Mouse (Mus musculus) yolk sac, embryonic 10.5 days (tissue): ENCODE results near the gene Apaf1.

Source experiments
- DNase-seq: peaks from one replicate; pipeline ENCODE4 v3.0.0-alpha.2; 2017; ENCODE audit warnings: low spot score

Apaf1 gene

DNA sequence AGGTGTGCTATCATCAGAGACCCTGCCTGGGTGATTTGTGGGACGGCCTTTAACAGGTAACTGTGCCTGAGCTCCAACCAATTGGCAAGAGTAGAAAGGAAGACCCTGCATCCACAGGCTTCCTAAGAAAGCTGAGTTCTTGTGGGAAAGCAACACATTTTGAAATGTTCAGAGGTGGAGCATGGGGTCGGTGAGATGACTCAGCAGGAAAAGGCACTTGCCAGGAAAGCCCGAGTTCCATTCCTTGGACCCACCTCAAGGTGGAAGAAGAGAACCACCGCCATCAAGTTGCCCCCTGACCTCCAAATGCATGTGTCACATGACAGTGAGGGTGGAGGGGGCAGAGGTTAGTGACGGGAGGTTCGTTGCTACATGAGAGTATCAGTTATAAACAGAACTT is 108.1 kb downstream of the Apaf1 start:
- peak; percentile 37 for DNase-seq

DNA sequence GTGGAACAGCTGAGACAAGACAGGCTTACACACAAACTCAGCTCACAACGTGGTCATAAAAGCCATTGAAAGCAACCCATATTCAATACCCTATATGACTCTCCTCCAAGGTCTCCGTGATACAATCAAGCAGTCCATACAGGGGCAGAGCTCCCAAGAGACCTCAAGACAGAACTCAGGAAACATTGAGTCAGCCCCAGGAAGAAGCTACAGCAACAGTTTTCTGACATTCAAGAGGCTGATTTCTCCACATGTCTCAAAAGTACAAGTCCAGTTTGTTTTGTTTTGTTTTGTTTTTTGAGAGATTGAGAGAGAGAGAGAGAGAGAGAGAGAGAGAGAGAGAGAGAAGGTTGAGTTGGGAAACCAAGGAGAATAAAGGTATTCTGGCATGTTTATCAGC is 108.5 kb downstream of the Apaf1 start:
- DNase-seq, result no peak

DNA sequence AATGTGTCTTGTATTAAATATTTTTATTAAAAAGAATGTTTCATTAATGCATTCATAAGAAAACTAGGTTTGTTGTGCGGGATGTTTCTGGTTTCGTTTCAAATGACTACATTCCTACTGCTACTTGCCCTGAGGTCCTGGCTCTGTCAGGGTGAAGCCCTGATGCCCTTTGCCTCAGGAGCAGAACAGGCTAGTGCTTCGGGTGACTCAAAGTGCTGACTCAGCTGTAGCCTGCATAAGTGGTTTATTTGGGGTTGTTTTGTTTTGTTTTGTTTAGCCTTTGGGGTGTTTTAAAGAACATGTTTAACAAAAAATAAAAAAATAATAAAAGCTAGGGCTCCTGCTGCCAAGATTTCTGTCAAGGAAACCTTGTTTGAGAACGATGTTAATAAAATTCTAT is 112.0 kb downstream of the Apaf1 start:
- no peak for DNase-seq

DNA sequence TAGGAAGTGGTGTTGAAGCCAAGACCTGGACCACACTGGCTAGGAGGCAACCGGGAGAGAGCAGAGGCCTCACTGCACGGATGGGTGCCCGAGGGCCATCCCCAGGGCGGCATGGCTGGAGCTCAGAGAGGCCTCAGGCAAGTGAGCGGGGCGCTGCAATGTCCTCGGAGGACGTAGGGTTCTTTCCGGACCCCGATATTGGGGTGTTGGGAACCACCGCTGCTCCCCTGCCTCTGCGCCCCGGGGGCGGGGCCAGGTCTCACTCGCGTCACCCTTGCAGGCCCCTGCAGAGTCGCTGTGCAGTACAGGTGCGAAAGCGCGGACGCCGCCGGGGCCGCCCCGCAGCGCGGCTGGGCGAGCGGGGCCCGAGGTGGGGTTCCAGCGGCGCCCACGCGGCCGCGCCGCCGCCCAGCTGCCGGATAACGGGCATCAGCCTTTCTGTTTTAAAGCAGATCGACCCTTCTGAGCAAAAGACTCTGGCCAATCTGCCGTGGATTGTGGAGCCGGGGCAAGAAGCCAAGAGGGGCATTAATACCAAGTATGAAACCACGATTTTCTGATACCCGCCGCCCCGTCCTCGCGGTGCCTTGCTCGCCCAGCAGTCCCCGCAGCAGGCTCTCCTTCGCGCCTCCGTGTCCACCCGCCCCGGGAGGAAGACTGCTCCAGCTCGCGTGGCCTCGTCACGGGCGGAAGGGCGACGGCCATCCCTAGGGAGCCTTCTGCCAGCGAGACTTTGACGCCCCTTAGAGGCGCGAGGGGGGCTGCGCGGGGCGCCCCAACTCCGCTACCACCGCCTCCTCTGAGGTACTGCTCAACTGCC is 113.0 kb downstream of the Apaf1 start:
- DNase-seq, result peak; percentile 18

DNA sequence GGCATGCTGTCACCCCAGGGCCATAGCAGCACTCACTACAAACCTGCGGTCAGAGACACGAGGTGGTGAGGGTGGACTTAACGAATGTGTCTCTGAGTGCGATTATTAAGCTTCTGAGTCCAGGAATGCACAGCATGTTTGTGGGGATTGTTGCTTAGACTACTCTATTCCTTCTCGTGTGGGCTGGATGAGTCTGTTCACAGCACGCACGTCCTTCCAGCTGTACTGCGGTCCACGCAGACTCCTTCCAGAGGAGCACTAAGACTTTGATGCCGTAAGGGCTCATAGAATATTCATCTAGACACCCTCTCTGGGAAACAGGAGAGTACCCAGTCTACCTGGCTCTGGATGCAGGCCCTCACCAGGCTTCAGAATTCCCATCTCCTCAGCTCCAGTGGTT is 114.3 kb downstream of the Apaf1 start:
- no peak for DNase-seq

DNA sequence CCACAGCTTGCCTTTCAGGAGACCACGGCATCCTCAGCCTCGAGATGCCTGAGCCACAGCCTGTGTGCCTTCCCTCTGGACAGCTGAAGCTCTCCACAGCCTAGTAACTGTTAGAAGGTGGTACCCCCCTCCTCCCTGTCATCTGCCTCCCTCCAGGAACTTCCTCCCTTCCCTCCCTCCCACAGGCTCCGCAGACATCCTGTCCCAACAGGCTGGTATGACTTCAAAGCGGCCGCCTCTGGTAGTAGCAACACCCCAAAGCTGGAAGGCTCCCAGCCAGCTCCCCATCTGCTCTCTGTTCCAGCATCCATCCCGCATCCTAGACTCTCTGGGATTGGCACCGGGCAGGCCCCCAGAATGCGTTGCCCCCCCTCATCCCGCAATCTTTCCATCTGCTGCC is 115.7 kb downstream of the Apaf1 start:
- DNase-seq, result no peak

DNA sequence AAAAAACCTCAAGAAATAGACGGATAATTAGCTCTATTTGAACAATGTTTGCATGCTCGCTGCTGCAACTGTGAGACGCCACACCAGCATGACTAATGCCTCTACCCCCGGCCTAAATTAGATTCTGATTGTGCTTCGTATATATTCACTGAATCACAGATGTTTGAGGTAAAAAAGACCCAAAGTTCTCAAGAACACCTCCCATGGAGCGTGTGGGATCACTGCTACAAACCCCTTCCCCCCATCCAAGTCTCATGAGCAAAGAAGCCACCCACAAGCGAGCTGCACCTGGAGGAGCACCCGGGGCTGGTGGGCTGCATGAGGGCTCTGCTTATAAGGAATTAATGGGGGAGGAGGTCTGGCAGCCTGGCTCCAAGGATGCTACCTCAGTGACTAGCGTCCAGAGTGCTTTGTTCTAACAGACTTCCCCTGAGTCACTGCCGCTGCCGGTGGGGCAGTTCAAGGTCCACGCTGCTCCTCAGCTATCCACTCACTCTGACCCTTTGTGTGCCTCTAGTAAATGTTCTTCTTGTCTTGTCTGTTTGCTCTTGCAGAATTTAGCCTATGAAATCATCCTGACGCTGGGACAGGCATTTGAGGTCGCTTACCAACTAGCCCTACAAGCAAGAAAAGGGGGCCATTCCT is 116.8 kb downstream of the Apaf1 start:
- peak; percentile 67 for DNase-seq

DNA sequence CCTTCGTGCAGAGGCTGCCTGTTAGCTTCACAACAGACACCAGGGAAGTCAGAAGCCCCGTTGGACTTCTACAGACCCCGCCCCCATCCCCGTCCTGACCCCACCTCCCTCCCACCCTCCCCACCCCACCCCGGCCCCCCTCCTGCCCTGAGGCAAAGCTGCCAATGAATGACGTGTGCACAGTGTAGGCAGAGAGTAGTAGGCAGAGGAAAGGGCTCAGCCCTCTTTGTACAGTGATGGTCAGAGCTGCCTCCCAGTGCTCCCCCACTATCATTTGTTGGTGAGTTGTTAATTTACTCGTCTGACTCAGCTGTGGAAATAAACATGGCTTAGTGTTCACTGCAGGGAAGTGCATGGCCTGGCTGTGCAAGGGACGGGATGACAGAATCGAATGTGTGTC is 118.1 kb downstream of the Apaf1 start:
- peak; percentile 33 for DNase-seq

DNA sequence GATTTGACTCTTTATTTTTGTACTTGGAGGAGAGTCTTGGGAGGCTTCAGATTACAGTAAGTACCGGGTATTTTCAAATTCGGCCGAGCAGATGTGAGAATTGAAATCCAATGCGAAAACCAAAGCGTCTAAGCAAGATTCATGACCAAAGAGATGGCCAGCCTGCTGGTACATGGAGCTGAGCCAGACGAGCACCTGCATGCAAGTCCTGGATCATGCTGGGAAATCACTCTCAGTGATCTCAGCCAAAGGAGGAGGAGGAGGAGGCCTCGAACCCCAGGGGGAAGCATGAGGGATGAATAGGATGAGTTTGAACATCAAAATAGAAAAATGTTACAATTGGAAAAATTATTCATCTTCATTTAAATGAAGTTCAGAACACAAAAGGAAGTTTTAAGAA is 122.2 kb downstream of the Apaf1 start:
- DNase-seq, result no peak

DNA sequence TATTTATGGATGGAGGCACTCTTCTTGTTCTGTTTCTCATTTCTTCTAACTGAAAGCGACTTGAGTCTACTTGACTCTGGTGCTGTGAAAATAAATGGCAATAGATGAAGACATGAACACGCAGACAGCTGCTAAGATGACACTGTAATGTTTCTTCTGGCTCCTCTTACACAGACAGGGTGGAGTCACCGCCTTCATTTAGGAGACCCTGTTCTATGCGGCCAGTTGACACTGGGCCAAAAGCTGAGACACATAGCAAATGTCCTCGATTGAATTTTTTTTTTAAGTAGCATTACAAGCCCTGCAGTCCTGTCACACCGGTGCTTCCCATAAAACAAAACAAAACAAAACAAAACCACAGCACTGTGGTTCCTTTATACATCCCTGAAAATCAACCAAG is 128.7 kb downstream of the Apaf1 start:
- no peak for DNase-seq

DNA sequence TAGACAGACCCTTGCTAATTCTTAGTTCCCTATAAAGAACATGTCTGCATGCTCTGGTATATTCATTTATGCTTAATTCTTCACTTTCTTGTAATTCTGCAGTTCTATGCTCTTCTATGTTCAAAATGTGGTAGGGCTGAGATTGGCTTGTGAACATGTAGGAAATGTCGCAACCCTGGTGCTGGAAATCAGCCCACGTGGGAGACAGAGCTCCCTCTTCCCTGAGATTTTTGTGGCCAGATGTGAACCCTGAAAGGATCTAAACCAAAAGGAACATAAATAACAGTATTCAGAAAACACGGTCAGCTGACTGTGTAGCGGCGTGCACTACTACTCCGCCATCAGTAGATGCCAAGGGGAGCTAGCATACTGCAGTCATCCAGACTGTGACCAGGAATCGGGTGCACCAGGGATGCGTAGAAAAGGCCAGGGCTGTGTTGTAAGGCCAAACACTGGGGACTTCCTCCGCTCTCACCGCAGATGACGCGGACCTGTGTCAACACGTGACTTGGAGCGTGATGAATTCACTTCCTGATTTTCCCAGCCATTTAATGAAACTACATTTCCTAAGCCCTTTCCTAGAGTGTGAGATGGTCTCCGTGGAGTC is 129.4 kb downstream of the Apaf1 start:
- no peak for DNase-seq

DNA sequence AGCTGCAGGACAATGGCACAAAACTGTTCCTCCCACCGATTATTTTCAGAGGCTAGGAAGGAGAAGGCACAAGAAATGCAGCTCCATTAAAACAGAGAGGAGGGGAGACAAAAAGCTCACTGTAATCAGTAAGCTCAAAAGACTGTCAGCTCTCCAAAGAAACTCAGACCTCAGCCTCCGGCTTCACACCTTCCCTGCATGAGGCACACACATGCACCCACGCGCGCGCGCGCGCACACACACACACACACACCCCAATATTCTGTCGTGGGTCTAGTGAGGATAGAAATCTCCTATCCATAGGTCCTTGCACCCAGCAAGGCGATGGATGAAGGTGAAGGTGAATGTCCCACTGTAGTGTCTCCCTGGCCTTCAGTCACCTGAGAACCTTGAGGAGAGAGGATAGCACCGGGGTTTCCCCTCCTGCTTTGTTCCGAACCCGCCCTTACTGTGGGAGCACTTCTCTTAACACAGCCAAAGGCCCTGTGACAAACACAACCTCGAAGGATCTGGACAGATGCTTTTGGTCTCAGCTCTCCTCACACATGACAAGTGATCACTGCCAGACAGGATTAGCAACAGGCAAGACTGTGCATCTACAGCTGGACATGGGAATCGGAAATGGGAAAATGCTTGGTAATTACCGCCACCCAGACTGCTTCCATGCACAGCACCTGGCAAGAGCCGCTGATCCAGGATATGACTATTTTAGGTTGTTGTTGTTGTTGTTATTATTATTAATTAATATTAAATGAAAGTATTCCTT is 134.8 kb downstream of the Apaf1 start:
- no peak for DNase-seq

DNA sequence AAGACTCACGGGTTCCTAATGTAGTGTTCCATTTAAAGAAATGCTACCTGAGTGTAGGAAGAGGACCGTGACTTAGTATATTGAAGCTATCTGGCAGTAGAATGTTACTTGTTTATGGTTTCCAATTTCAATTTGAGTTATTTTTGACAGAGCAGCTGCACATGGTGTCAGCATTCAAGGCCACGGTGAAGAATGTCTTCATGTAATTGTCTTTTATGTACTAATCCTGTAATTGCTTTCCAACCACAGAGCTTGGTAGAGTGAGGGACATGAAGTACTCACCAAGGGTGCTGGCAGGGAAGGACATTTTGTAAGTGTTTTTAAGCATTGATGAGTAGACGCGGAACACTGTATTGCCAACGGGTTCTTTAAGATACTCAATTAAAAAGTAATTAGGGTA is 135.5 kb downstream of the Apaf1 start:
- no peak for DNase-seq

DNA sequence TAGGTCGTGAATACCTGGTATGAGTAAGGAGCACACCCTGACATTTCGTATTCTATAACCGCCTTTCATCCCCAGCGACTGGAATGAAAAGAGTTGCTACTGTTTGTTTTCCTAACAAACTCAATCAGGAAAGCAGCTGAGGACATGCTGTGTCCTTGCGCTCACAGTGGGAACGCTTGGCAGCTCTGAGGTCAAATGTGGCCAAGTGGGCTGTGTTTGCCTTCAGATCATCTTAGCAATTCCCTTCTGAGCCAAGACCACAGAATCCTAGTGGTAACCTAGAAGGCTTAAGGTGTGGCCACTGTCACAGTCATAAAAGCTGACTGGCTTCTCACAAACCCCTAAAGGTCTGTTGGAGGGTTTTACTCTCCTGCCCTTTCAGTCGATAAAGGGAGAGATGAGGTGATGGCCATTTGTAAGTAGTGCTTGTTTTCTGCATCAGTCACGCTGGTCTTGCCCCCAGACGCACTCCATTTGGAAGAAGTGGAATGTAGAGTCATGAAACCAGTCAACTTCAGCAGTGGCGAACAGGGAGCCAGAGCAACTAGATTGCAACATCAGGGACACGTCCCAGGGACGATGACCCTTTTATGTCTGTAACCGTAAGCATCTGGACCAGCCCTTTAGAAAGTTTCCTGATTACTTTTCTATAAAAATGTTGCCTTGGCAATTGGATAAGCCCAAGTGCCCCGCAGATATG is 140.4 kb downstream of the Apaf1 start:
- DNase-seq, result no peak

DNA sequence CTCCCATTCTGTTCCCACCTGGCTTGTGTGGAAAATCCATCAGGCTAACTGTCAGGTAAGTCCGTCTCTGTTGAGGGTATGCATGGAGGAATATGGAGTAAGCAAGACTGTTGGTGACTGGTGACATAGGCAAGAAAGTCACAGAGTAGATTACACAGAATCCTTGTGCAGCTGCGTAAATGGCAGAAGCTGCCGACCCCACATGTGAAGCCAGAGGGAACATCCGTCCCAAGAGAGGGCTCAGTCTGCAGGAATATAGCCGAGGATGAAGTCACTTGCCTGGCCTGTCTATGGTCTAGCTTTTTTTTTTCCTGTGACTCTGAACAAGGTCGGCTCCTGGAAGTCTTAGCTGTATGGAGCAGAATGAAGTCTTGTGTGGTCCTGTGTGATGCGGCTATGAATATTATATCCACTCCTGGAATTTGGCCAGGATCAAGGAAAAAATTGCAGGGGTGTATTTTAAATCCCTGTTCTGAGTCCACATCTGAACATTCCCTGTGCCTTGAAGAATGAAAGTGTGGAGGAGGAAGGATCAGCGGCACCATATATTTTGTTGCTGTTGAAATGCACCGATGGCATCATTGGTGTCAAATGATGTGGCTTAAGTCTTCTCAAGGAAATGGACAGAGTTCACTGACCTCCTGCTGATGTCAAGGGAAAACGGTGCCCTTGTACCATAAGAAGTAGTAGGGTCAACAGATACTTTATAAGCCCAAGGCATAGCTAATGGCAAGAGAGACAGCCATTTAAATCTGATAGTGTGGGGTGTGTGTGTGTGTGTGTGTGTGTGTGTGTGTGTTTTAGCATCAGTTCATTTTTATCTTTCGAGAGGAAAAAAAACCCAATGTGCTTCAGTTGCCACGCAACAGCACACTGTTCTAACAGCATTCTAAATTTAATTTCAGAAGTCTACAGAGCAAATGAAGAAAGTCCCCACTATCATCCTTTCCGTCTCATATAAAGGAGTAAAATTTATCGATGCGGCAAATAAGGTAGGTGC is 141.7 kb downstream of the Apaf1 start:
- DNase-seq, result no peak
